Mouse (Mus musculus) lung, embryonic 14.5 days (tissue): ENCODE measurements around the gene Olfr429. TPM values are rescaled to one million over a fixed set of nuclear protein-coding genes. Genes with fewer than 3 reads are reported as not detected.
"Not testable (repeated sequence)": the region's sequence is repeated elsewhere in the genome, so short reads cannot be mapped to it uniquely, and the experiment has no call there.

ENCODE experiments used
- ATAC-seq: fragments of 200-750 bp; cut with Nextera tagmentation; 2 replicates; pipeline ENCODE4 v1.8.0; 2017; ENCODE audit warnings: mild to moderate bottlenecking, moderate TSS enrichment, moderate library complexity; ENCODE audit not compliant: insufficient read depth
- DNase-seq: peaks from one replicate; pipeline ENCODE4 v3.0.0-alpha.2; 2015
- H3K27ac ChIP-seq: fragments of 300-500 bp; sonication (generic); 2 replicates; pipeline ENCODE4 v1.5.1; 2014; ENCODE audit warnings: low read depth, mild to moderate bottlenecking, moderate library complexity
- H3K27me3 ChIP-seq: fragments of 300-500 bp; sonication (generic); 2 replicates; pipeline ENCODE4 v1.6.1; 2014; ENCODE audit warnings: low read length, control low read depth; ENCODE audit not compliant: insufficient read depth
- H3K36me3 ChIP-seq: fragments of 300-500 bp; sonication (generic); 2 replicates; pipeline ENCODE4 v1.6.1; 2014; ENCODE audit warnings: control low read depth; ENCODE audit not compliant: insufficient read depth
- H3K4me1 ChIP-seq: fragments of 300-500 bp; sonication (generic); 2 replicates; pipeline ENCODE4 v1.6.1; 2014; ENCODE audit warnings: antibody characterized with exemption, control low read depth; ENCODE audit not compliant: insufficient read depth
- H3K4me2 ChIP-seq: fragments of 300-500 bp; sonication (generic); 2 replicates; pipeline ENCODE4 v1.6.1; 2014; ENCODE audit warnings: mild to moderate bottlenecking
- H3K4me3 ChIP-seq: fragments of 300-500 bp; sonication (generic); 2 replicates; pipeline ENCODE4 v1.5.1; 2014; ENCODE audit warnings: low read depth, low read length
- H3K9ac ChIP-seq: fragments of 300-500 bp; sonication (generic); 2 replicates; pipeline ENCODE4 v1.6.1; 2014
- H3K9me3 ChIP-seq: fragments of 300-500 bp; sonication (generic); 2 replicates; pipeline ENCODE4 v1.6.1; 2016; ENCODE audit warnings: low read depth, low read length, control low read depth
- CTCF ChIP-seq: IDR thresholded peaks from 2 replicates; pipeline ENCODE4 v1.5.1; 2016; ENCODE audit warnings: antibody characterized with exemption, low read depth
- WGBS: fragments of 180-500 bp; shearing (Covaris S2); extraction: QIAGEN DNeasy Blood & Tissue Kit; methylation state at CpG from one replicate; pipeline ENCODE4 v1.1.7; 2014; 5-methylcytosine and 5-hydroxymethylcytosine counted together
- polyA plus RNA-seq: library from polyadenylated mRNA; unstranded; fragments of >200 nt; fragmentation: Nextera tagmentation; extraction: Ambion mirVana; gene quantifications from 2 replicates; pipeline ENCODE4 v1.2.1, GENCODE M21; 2014

The Olfr429 gene
- polyA plus RNA-seq, 1 experiment from 2014 or later: not detected

DNA sequence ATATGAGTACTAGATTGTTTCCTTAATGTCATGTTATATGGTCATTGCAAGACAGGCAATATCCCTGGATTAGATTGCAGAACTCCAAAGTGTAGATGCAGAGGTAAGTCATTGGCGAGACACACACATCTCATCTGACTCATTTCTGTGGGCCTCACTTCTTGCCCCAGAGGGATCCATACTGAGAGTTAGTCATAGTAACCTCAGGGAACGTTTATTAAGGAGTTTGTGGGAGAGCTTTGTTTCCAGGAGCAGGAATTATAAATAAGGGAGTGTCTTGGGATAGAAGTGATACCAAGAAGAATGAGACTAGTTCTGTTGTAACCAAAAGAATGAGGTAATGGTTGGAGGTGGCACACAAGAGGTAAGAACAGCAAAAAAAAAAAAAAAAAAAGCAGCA is 35.2 kb upstream of the Olfr429 start, which contains the start of gene Olfr432:
Olfr432 (plus strand) TSS at position 313 of the 400 bp plus-strand sequence.
- no peaks in the 10 kb centered on the region for H3K4me1 ChIP-seq
- no peak within 1 kb of the TSS for H3K27ac ChIP-seq
- no peaks in the 10 kb centered on the region for H3K36me3 ChIP-seq
- H3K4me2 ChIP-seq: no peak within 1 kb of the TSS
- no peak within 1 kb of the TSS for H3K9ac ChIP-seq
- ATAC-seq (no peak), DNase-seq (no peak)
- 65% methylated on average over 2 of the region's 2 CpGs for WGBS
- H3K9me3 ChIP-seq: no peaks in the 10 kb centered on the region
- H3K27me3 ChIP-seq: no peaks in the 10 kb centered on the region
- H3K4me3 ChIP-seq: no peak within 1 kb of the TSS
- no peak for TF ChIP-seq CTCF

GRCm38 (mm10) chr1:174049357-174049756 is 34.8 kb upstream of the Olfr429 start:
- not testable (repeated sequence) for H3K27me3 ChIP-seq, H3K4me2 ChIP-seq, DNase-seq, H3K9me3 ChIP-seq, ATAC-seq, H3K9ac ChIP-seq, H3K36me3 ChIP-seq, H3K27ac ChIP-seq, H3K4me3 ChIP-seq, H3K4me1 ChIP-seq
- 54% methylated on average over 4 of the region's 4 CpGs for WGBS

DNA sequence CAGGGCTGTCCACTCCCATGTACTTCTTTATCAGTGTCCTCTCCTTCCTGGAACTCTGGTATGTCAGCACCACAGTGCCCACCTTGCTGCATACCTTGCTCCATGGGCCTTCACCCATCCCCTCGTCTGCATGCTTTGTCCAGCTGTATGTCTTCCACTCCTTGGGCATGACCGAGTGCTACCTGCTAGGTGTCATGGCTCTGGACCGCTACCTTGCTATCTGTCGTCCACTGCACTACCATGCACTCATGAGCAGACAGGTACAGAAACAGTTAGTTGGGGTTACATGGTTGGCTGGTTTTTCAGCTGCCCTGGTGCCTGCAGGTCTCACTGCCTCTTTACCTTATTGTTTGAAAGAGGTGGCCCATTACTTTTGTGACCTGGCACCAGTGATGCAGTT is 33.6 kb upstream of the Olfr429 start:
- no peak for TF ChIP-seq CTCF
- no peaks in the 10 kb centered on the region for H3K4me1 ChIP-seq
- no peaks in the 10 kb centered on the region for H3K9me3 ChIP-seq
- H3K4me3 ChIP-seq: no peak overlapping the region
- H3K9ac ChIP-seq: no peak overlapping the region
- DNase-seq (no peak), ATAC-seq (no peak)
- H3K27me3 ChIP-seq: no peaks in the 10 kb centered on the region
- H3K27ac ChIP-seq: no peak overlapping the region
- no peaks in the 10 kb centered on the region for H3K36me3 ChIP-seq
- H3K4me2 ChIP-seq: no peak overlapping the region
- 81% methylated on average over 4 of the region's 4 CpGs for WGBS

GRCm38 (mm10) chr1:174051515-174051914 is 32.6 kb upstream of the Olfr429 start:
- no peaks in the 10 kb centered on the region for H3K27me3 ChIP-seq
- no peak overlapping the region for H3K4me3 ChIP-seq
- 79% methylated on average over 4 of the region's 4 CpGs for WGBS
- H3K27ac ChIP-seq: no peak overlapping the region
- DNase-seq (no peak), ATAC-seq (no peak)
- no peaks in the 10 kb centered on the region for H3K9me3 ChIP-seq
- H3K9ac ChIP-seq: no peak overlapping the region
- no peaks in the 10 kb centered on the region for H3K36me3 ChIP-seq
- TF ChIP-seq CTCF: no peak
- H3K4me1 ChIP-seq: no peaks in the 10 kb centered on the region
- H3K4me2 ChIP-seq: no peak overlapping the region

- Histone ChIP-seq H3K27me3 (no peaks in the 10 kb centered on the region), H3K9me3 (no peaks in the 10 kb centered on the region), H3K27ac (no peak overlapping the region), H3K4me3 (no peak overlapping the region), H3K4me2 (no peak overlapping the region), H3K9ac (no peak overlapping the region), H3K4me1 (no peaks in the 10 kb centered on the region), H3K36me3 (no peaks in the 10 kb centered on the region)
- no peak for ATAC-seq
- DNase-seq: no peak
- WGBS: 73% methylated on average over 5 of the region's 5 CpGs
- TF ChIP-seq CTCF: no peak
These were observed 32.1 kb upstream of the Olfr429 start for GRCm38 (mm10) chr1:174051931-174052536.

GRCm38 (mm10) chr1:174052981-174053380 is 31.1 kb upstream of the Olfr429 start:
- H3K27ac ChIP-seq: no peak overlapping the region
- no peak overlapping the region for H3K4me3 ChIP-seq
- WGBS: 75% methylated on average over 3 of the region's 3 CpGs
- H3K4me1 ChIP-seq: no peaks in the 10 kb centered on the region
- no peak for TF ChIP-seq CTCF
- H3K4me2 ChIP-seq: no peak overlapping the region
- no peaks in the 10 kb centered on the region for H3K36me3 ChIP-seq
- ATAC-seq (no peak), DNase-seq (no peak)
- no peaks in the 10 kb centered on the region for H3K27me3 ChIP-seq
- H3K9ac ChIP-seq: no peak overlapping the region
- no peaks in the 10 kb centered on the region for H3K9me3 ChIP-seq

GRCm38 (mm10) chr1:174055248-174055647 is 28.9 kb upstream of the Olfr429 start:
- no peak overlapping the region for H3K27ac ChIP-seq
- no peak overlapping the region for H3K4me3 ChIP-seq
- no peak for TF ChIP-seq CTCF
- no peaks in the 10 kb centered on the region for H3K27me3 ChIP-seq
- H3K9me3 ChIP-seq: no peaks in the 10 kb centered on the region
- H3K9ac ChIP-seq: no peak overlapping the region
- H3K4me1 ChIP-seq: no peaks in the 10 kb centered on the region
- H3K36me3 ChIP-seq: no peaks in the 10 kb centered on the region
- ATAC-seq: no peak
- WGBS: 73% methylated on average over 2 of the region's 2 CpGs
- no peak overlapping the region for H3K4me2 ChIP-seq
- DNase-seq: no peak

DNA sequence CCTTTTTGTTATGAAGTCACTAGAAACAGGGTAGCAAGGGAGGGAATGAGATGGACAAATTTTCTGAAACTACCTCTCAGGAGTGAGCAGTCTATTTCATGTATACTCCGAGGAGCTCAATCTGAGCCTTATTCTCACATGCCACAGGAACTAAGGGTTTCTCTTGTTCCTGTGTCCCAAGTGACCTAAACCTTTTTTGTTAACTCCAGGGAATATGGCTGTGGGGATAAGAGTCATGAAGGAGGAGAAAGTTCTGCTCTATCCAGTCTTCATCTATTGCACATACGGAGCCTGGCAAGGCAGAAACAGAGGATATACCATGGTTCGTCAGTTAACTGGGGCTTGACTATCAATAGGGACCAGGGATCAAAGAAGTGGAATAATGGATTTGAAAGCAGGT is 17.8 kb upstream of the Olfr429 start, which contains the start of gene Olfr430:
Olfr430 (plus strand) TSS at position 301 of the 400 bp plus-strand sequence.
- Histone ChIP-seq H3K9me3 (no peaks in the 10 kb centered on the region), H3K9ac (no peak within 1 kb of the TSS), H3K36me3 (no peaks in the 10 kb centered on the region), H3K4me2 (no peak within 1 kb of the TSS), H3K4me3 (no peak within 1 kb of the TSS), H3K27ac (no peak within 1 kb of the TSS), H3K27me3 (no peaks in the 10 kb centered on the region), H3K4me1 (no peaks in the 10 kb centered on the region)
- DNase-seq (no peak), ATAC-seq (no peak)
- TF ChIP-seq CTCF: no peak
- 86% methylated on average over 3 of the region's 3 CpGs for WGBS
